Mouse (Mus musculus) heart, postnatal 4 days (tissue): ENCODE results near the gene Tmem136. TPM values are rescaled to one million over a fixed set of nuclear protein-coding genes. Genes with fewer than 3 reads are reported as not detected.
"Not testable (repeated sequence)": the region's sequence is repeated elsewhere in the genome, so short reads cannot be mapped to it uniquely, and the experiment has no call there.

Source experiments
- DNase-seq: peaks from one replicate; pipeline ENCODE4 v3.0.0; 2021
- total RNA-seq, 2 experiments: library from RNA; stranded (reverse); gene quantifications; 2 replicates each; pipeline ENCODE4 v1.2.3; 2021

The Tmem136 gene
- 10 to 100 TPM; 11.9 to 12.7 TPM for total RNA-seq

GRCm38 (mm10) chr9:43116134-43116996 lies at the start of gene Tmem136:
Gene Tmem136 (minus strand): TSS chr9:43116570.
- DNase-seq, result peak; percentile 66

DNA sequence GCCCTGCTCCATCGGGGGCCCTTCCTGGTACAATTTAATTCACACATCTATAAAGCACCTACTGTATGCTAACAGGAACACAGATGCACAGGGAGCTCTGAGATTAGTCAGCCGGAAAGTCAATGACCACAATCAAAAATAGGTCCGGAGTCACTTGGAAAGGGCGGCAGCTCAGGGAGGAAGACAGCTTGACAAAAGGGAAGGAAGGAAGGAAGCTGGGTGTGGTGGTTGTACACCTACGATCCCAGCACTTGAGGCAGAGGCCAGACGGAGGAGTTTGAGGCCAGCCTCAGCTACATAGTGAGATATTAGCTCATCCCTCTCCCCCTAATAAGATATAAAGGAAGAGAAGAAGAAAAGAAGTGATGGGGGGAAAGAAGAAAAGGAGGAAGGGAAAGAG lies 39.6 kb upstream of the Tmem136 start:
- DNase-seq, result no peak

DNA sequence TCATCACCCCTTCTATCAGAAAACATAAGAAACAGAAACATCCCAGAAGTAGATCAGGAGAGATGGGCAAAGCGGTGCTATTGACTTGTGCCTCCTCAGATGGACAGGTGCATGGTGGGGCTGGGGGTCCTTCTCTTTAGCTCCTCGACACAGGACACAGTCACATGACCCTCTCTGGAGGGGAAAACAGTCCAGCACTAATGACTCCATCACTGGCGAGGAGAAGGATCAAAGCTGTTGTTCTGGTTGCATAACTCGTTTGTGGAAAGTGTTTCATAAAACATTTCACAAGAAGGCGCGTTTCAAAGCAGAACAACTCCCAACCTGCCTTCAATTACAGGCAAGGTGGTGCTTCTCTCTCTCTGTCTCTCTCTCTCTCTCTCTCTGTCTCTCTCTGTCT lies 35.4 kb upstream of the Tmem136 start:
- DNase-seq, result no peak

- DNase-seq, result no peak
These were observed 34.6 kb upstream of the Tmem136 start for GRCm38 (mm10) chr9:43150957-43151356.

GRCm38 (mm10) chr9:43150075-43150474 lies 33.7 kb upstream of the Tmem136 start:
- DNase-seq, result peak; percentile 54

DNA sequence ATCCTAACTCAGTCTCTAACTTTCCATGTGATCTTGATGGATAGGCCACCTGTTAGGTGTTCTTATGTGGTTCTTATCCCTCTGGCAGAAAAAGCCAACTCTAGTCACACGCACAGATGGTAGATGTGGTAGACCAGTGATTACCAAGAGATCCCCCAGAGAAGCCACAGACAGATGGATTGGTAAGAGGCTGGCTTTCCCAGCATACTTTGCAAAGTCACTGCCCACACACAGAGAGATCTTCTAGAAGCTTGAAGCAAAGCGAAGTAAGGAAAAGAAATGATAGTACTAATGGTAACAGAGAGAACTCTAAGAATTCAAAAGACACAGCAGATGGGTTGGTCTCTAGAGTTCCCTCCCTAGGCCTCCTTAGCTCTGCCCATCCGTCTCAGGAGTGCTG lies 33.1 kb upstream of the Tmem136 start:
- no peak for DNase-seq

DNA sequence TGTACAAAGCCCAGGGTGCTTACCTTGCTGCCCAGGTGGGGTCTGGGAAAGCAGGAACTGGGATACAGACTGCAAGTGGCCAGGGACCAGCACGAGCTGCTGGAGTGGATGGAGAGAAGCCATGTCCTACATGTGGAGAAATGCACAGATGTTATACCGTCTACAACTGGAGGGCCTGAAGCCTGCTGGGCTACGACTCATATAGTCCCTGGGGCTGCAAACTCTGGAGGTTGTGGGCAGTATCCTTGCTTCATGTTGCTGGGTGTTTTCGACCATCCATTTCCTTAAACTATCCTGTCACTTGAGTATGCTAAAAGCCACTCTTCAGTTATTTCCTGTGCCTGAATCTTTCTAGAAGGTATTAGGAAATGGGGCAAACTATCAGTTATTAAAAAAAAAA lies 28.8 kb upstream of the Tmem136 start:
- no peak for DNase-seq

GRCm38 (mm10) chr9:43144206-43144810 lies 27.9 kb upstream of the Tmem136 start:
- peak; percentile 21 for DNase-seq

DNA sequence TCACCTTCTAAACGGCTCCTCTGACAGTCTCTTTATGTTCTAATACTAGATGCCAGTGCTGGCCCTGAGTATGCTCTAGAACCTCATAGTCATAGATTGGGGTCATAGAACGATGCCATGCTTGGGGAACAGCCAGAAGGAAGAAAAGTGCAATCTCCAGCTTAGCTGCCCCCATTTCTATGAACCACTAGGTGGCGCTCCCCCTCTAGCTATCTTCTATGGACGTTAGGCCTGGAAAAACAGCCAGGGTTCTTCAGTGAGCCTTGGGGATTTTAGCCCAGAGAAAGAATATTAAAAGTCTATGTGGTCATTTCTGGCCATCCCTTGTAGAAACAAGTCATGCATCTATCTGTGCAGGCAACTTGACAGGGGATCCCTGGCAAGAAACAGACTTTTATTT lies 25.5 kb upstream of the Tmem136 start:
- peak; percentile 81 for DNase-seq

DNA sequence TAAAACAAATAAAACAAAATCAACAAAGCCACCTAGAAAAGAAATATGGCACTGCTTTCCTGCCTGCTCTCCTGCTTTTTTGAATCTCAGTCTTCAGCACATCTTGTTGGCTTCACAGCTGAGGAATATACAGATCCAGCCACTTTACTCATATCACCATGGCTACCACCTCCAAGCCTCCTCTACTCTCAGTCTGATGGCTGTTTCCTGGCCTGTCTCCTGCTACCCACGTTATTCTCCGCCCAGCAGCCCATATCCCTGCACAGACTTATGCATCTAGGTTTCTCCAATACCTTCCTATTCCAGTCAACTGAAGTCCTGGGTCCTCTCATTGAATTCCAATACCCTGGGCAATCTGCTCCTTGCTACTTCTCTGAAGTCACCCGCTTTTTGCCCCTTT lies 17.2 kb upstream of the Tmem136 start:
- DNase-seq, result no peak

- DNase-seq, result no peak
These were observed 16.0 kb upstream of the Tmem136 start for GRCm38 (mm10) chr9:43132380-43132779.

DNA sequence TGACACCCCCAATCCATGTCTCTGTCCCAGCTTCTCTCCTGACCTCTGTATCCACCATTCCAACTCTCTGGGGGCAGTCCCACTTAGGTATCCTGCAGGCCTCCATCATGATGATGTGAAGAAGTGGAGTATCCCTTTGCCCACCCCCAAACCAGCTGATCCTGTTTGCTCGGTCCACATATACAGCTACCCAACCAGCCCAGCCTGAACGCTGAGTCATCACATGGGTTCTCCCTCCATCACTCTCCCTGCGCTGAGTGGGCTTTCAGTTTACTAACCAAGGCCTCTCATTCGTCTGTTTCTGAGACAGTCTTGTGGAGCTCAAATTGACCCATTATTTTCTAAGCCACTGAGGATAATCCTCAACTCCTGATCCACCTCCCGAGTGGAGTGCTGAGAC lies 15.6 kb upstream of the Tmem136 start:
- no peak for DNase-seq

DNA sequence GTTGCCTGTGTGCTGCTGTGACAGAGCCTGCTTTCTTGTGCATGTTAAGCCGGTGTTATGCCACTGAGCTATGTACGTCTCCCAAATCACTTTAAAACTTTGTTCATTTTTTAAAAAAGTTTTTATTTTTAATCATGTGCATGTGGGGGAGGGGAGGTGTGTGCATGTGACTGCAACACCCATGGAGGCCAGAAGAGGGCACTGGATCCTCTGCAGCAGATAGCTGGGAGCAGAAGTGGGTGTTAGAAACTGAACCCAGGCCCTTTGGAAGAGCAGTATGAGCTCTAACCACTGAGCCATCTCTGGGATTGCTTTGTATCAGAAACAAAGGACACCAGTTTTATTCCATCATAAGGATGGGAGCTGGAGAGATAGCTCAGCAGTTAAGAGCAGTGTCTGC lies 14.3 kb upstream of the Tmem136 start:
- no peak for DNase-seq

- DNase-seq, result peak; percentile 66
These were observed 10.9 kb upstream of the Tmem136 start for GRCm38 (mm10) chr9:43127101-43127787.

- DNase-seq, result peak; percentile 21
These were observed 6.0 kb upstream of the Tmem136 start for GRCm38 (mm10) chr9:43122379-43122778.

- not testable (repeated sequence) for DNase-seq
These were observed 5.6 kb upstream of the Tmem136 start for GRCm38 (mm10) chr9:43121948-43122347.

GRCm38 (mm10) chr9:43116997-43117336 lies 597 bp upstream of the Tmem136 start:
- no peak for DNase-seq

DNA sequence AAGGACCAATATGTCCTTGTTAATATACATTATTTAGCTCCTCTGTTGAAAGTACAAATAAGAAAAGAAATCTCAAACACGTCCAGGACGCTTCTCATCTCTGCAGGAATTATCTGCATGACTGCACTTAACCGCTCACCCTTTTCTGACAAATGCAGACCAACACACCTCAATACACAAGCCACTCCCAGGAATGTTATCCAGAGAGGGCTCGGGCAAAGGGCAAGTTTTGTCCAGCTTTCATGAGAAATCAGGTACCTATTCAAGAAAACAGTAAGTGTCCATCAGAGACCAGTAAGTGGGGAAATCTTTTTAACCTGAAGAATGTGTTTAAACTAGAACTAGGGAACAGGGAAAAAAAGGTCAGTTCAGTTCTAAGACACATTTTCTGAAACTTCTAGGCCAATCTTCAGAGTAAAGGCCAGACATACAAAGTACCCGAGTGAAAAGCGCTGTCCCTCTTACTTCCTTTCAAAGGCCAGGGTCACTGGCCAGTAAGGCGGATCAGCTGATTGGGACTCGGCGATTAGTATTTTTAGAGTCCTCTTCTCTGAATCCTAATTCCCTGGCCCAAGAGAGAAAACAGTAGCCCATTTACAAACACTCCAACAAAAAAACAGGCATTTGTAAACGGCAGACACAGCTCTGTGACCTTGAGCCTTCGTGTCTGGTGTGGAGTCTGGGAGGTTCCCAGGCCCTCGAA lies 788 bp downstream of the Tmem136 start:
- no peak for DNase-seq

- DNase-seq, result no peak
These were observed 1.5 kb downstream of the Tmem136 start for GRCm38 (mm10) chr9:43114833-43115232.

DNA sequence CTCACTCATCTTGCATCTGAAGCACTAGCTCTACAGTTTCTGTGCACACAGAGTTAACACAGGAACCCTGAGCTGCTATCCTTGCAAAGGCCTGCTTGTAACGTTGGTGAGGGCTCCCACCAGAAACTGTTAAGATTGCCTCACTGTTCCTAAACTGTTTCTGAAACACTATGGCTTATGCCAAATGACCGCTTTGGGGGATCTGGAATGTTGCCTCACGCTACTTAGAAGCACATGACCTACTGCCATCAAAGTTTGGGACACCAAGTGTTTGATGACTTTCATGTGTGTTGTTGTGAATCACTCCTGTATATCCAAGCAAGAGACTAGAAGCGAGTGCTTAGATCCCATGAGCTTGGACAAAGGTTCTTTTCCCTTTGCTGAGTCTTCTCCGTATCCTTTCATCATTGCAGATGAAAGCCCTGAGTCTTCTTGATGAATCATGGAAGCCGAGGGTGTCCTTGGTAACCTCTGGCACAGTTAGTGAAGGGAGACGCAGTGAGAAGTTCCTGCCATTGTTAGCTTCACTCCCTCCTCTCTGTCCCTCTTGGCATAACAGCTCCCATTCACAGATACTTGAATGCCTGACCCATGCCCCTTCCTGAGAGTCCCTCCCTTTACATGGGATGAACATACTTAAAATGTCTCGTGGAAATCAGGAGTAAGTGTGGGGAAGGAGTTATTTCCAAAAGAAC lies 5.9 kb downstream of the Tmem136 start:
- no peak for DNase-seq

DNA sequence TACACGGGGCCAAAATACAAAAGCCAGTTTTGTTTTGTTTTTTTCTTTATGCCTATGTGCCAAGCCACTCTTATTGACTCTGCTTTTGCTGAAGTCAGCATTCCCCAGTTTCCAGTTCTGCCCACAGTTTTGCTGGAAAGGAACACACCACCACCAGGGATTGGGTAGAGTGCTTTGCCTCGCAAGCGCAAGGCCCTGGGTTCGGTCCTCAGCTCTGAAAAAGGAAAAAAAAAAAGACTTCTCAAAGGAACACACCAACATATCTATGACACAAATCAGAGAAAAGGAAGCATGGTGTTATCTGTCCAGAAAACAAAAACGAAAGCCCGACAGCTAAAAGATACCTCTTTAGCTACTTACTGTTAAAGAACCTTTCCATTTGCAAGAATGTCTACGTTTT lies 7.2 kb downstream of the Tmem136 start:
- DNase-seq, result no peak

- DNase-seq, result no peak
These were observed 7.6 kb downstream of the Tmem136 start for GRCm38 (mm10) chr9:43108721-43109120.
